Mouse (Mus musculus) hindbrain, embryonic 16.5 days (tissue): ENCODE data around the gene Mff. TPM values are rescaled to one million over a fixed set of nuclear protein-coding genes. Genes with fewer than 3 reads are reported as not detected.

Source experiments
- ATAC-seq: fragments of 200-750 bp; cut with Nextera tagmentation; 2 replicates; pipeline ENCODE4 v1.8.0; 2017; ENCODE audit warnings: moderate TSS enrichment, moderate library complexity
- H3K27ac ChIP-seq: fragments of 300-500 bp; sonication (generic); 2 replicates; pipeline ENCODE4 v1.5.1; 2014; ENCODE audit warnings: low read depth, mild to moderate bottlenecking, control low read depth, low read length, moderate library complexity
- H3K27me3 ChIP-seq: fragments of 300-500 bp; sonication (generic); replicated peaks from 2 replicates; pipeline ENCODE4 v1.6.1; 2014; ENCODE audit warnings: low read length; ENCODE audit not compliant: control insufficient read depth, insufficient read depth
- H3K36me3 ChIP-seq: fragments of 300-500 bp; sonication (generic); 2 replicates; pipeline ENCODE4 v1.6.1; 2014; ENCODE audit warnings: mild to moderate bottlenecking, low read length, moderate library complexity, mixed read lengths; ENCODE audit not compliant: control insufficient read depth, insufficient read depth
- H3K4me1 ChIP-seq: fragments of 300-500 bp; sonication (generic); 2 replicates; pipeline ENCODE4 v1.6.1; 2014; ENCODE audit warnings: low read depth, low read length; ENCODE audit not compliant: control insufficient read depth, insufficient read depth
- H3K4me2 ChIP-seq: fragments of 300-500 bp; sonication (generic); 2 replicates; pipeline ENCODE4 v1.6.1; 2014; ENCODE audit warnings: mild to moderate bottlenecking, low read length, control low read depth, moderate library complexity
- H3K4me3 ChIP-seq: fragments of 300-500 bp; sonication (generic); 2 replicates; pipeline ENCODE4 v1.5.1; 2014; ENCODE audit warnings: mild to moderate bottlenecking, low read length, control low read depth, moderate library complexity
- H3K9ac ChIP-seq: fragments of 300-500 bp; sonication (generic); 2 replicates; pipeline ENCODE4 v1.6.1; 2014; ENCODE audit warnings: low read depth, mild to moderate bottlenecking, control low read depth, low read length, moderate library complexity
- H3K9me3 ChIP-seq: fragments of 300-500 bp; sonication (generic); 2 replicates; pipeline ENCODE4 v1.6.1; 2014; ENCODE audit warnings: mild to moderate bottlenecking, low read length, moderate library complexity; ENCODE audit not compliant: control insufficient read depth
- WGBS: fragments of 180-500 bp; shearing (Covaris S2); extraction: QIAGEN DNeasy Blood & Tissue Kit; methylation state at CpG from one replicate; pipeline ENCODE4 v1.1.7; 2014; 5-methylcytosine and 5-hydroxymethylcytosine counted together
- polyA plus RNA-seq: library from polyadenylated mRNA; unstranded; fragments of >200 nt; fragmentation: Nextera tagmentation; extraction: Ambion mirVana; gene quantifications from 2 replicates; pipeline ENCODE4 v1.2.1, GENCODE M21; 2015

Mff gene
- polyA plus RNA-seq, 1 experiment from 2014 or later, result 427 TPM

GRCm38 (mm10) chr1:82797088-82797487, 72.4 kb downstream of the Mff start:
- H3K4me1 ChIP-seq, result no peaks in the 10 kb centered on the region
- H3K27me3 ChIP-seq, result no peaks in the 10 kb centered on the region
- H3K4me3 ChIP-seq, result no peak overlapping the region
- H3K9ac ChIP-seq, result no peak overlapping the region
- H3K36me3 ChIP-seq, result no peaks in the 10 kb centered on the region
- 91% methylated on average over 4 of the region's 4 CpGs for WGBS
- ATAC-seq, result no peak
- no peak overlapping the region for H3K4me2 ChIP-seq
- H3K9me3 ChIP-seq, result no peaks in the 10 kb centered on the region
- H3K27ac ChIP-seq, result no peak overlapping the region

- no peak overlapping the region for H3K9ac ChIP-seq
- H3K4me3 ChIP-seq, result no peak overlapping the region
- no peaks in the 10 kb centered on the region for H3K4me1 ChIP-seq
- no peak for ATAC-seq
- no peaks in the 10 kb centered on the region for H3K36me3 ChIP-seq
- no peak overlapping the region for H3K27ac ChIP-seq
- no peaks in the 10 kb centered on the region for H3K27me3 ChIP-seq
- no peak overlapping the region for H3K4me2 ChIP-seq
- 54% methylated on average over 5 of the region's 5 CpGs for WGBS
- H3K9me3 ChIP-seq, result no peaks in the 10 kb centered on the region
Measured at GRCm38 (mm10) chr1:82798304-82798703, 73.6 kb downstream of the Mff start.

GRCm38 (mm10) chr1:82798922-82799321, 74.2 kb downstream of the Mff start:
- Histone ChIP-seq H3K36me3 (no peaks in the 10 kb centered on the region), H3K4me1 (no peaks in the 10 kb centered on the region), H3K9ac (no peak overlapping the region), H3K27me3 (no peaks in the 10 kb centered on the region), H3K4me3 (no peak overlapping the region), H3K9me3 (no peaks in the 10 kb centered on the region), H3K27ac (no peak overlapping the region), H3K4me2 (no peak overlapping the region)
- WGBS, result 79% methylated on average over 4 of the region's 4 CpGs
- ATAC-seq, result no peak

GRCm38 (mm10) chr1:82801105-82801783, 76.6 kb downstream of the Mff start:
- H3K4me1 ChIP-seq, result no peaks in the 10 kb centered on the region
- 68% methylated on average over 12 of the region's 12 CpGs for WGBS
- H3K9ac ChIP-seq, result no peak overlapping the region
- peak; percentile 55; the same call in 1 of the 2 replicates for ATAC-seq
- no peaks in the 10 kb centered on the region for H3K36me3 ChIP-seq
- no peaks in the 10 kb centered on the region for H3K9me3 ChIP-seq
- H3K4me2 ChIP-seq, result no peak overlapping the region
- H3K4me3 ChIP-seq, result no peak overlapping the region
- H3K27ac ChIP-seq, result no peak overlapping the region
- no peaks in the 10 kb centered on the region for H3K27me3 ChIP-seq

Other genes starting within 250 kb of the Mff start
- 0.25 and 0.41 TPM in 2 replicates for gene Col4a4, start 138.0 kb upstream of the Mff start, polyA plus RNA-seq
- gene Col4a3, start 138.0 kb upstream of the Mff start, polyA plus RNA-seq, result 0.46 and 0.60 TPM in 2 replicates
- not detected in 2 replicates for gene Tm4sf20, start 43.6 kb downstream of the Mff start, polyA plus RNA-seq
- not detected in 2 replicates for gene Gm47791, start 46.4 kb downstream of the Mff start, polyA plus RNA-seq
- 23.9 and 27.7 TPM in 2 replicates for gene Agfg1, start 114.6 kb downstream of the Mff start, polyA plus RNA-seq
- gene A030005L19Rik, start 188.4 kb downstream of the Mff start, polyA plus RNA-seq, result 0.20 TPM in 1 of 2 replicates, not detected in the other
- not detected in 2 replicates for gene A030014E15Rik, start 200.0 kb downstream of the Mff start, polyA plus RNA-seq
- not detected in 2 replicates for gene Gm6217, start 206.5 kb downstream of the Mff start, polyA plus RNA-seq
- gene A030003K21Rik, start 218.5 kb downstream of the Mff start, polyA plus RNA-seq, result not detected in 2 replicates
- not detected in 2 replicates for gene Gm7544, start 231.1 kb downstream of the Mff start, polyA plus RNA-seq
- not detected in 2 replicates for gene Gm47955, start 235.4 kb downstream of the Mff start, polyA plus RNA-seq